Mouse (Mus musculus): Measurements from ENCODE around the gene Zfp212. TPM values are rescaled to one million over a fixed set of nuclear protein-coding genes. Genes with fewer than 3 reads are reported as not detected.

Zfp212 gene
- polyA plus RNA-seq (2014; fragmentation: Nextera tagmentation; extraction: Ambion mirVana): 13.6 and 14.0 TPM in 2 replicates

DNA sequence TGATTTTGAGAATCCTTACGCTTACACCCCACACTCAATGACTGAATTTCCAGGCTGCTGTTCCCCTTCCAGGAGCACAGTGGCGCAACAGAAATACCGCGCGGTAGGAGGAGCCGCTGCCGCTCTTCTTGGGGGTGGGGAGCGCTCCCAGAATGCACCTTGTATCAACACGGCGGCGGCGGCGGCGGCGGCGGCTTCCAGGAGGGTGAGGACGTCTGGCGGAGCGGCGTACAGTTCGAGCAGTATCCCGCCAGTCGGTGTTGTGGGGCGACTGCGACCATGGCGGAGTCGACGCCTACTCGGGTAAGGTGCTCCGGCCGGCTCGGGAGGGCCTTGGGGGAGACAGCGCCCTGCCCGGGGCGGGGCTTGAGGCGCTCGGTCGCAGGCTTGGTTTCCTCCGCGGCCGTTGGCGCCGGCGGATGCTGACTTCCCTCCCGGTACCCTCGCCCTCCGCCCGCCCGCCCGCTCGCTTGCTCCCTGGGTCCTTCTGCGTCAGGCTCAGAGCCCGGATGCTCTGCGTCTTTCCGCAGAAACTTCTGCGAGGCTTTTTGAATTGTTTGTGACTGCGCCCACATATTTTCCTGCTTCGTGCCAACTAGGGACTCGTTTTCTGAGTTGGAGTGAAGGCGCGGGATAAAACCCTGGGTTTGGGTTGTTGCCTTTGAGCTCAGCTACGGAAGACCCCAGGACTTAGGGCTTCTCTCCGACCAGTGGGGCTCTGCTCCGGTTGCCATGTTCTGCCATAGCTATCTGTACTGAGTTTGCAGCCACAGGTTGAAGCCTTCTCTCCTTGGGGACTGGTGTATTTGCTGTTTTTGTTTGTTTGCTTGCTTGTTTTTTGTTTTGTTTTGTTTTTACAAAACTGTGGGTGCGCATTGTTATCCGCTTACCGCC lies at the start of gene Zfp212:
Gene Zfp212 (plus strand): TSS at position 30 of the 894 bp plus-strand sequence.
- DNase-seq (ENCODE audit: low spot score) (peak; percentile 94), ATAC-seq (replicated peaks; ENCODE audit: insufficient number of reproducible peaks, low FRiP score, low TSS enrichment, low read depth) (peak; percentile 90)
- under 1% methylated on average over 66 of the region's 67 CpGs for WGBS

DNA sequence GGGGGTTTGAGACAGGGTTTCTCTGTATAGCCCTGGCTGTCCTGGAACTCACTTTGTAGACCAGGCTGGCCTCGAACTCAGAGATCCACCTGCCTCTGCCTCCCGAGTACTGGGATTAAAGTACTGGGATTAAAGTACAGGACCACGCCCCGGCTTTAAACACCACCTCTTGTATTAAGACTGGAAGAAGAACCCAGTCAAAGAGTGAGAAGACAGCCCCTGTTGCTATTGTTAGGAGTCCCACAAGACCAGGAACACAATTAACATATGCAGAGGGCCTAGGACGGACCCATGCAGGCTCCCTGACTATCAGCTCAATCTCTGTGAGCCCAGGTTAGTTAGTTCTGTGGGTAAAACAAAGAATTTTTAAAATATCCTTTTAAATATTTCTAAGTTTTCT lies 48.0 kb upstream of the Zfp212 start:
- H3K36me3 ChIP-seq (replicated peaks; ENCODE audit: control insufficient read depth, insufficient read depth, low read depth, low read length): 0 out of 2 replicates have a peak, but pooled peaks cover 3% of the 10 kb centered on the region
- ATAC-seq (replicated peaks; ENCODE audit: insufficient number of reproducible peaks, low FRiP score, low TSS enrichment, low read depth) (no peak), DNase-seq (ENCODE audit: low spot score) (no peak)
- no peak overlapping the region for H3K4me2 ChIP-seq (ENCODE audit: low read depth, low read length)
- no peak overlapping the region for H3K4me3 ChIP-seq (ENCODE audit: low read depth, low read length)
- H3K9me3 ChIP-seq (replicated peaks; ENCODE audit: control insufficient read depth, low read length): no peaks in the 10 kb centered on the region
- no peaks in the 10 kb centered on the region for H3K4me1 ChIP-seq (ENCODE audit: control insufficient read depth, insufficient read depth, low read length)
- no peaks in the 10 kb centered on the region for H3K27me3 ChIP-seq (ENCODE audit: control insufficient read depth, insufficient read depth, low read length)
- WGBS: 86% methylated on average over 5 of the region's 5 CpGs
- H3K27ac ChIP-seq (replicated peaks; ENCODE audit: low read depth, low read length): no peak overlapping the region
- no peak overlapping the region for H3K9ac ChIP-seq (replicated peaks; ENCODE audit: low read length)

More for the DNA sequence above, at the start of gene Zfp212:
- H3K4me3 ChIP-seq (ENCODE audit: low read depth, low read length): peak within 1 kb of the TSS; percentile 81
- no peaks in the 10 kb centered on the region for H3K9me3 ChIP-seq (replicated peaks; ENCODE audit: control insufficient read depth, low read length)
- H3K4me1 ChIP-seq (ENCODE audit: control insufficient read depth, insufficient read depth, low read length): no peaks in the 10 kb centered on the region
- peak within 1 kb of the TSS; percentile 90 for H3K27ac ChIP-seq (replicated peaks; ENCODE audit: low read depth, low read length)
- H3K4me2 ChIP-seq (ENCODE audit: low read depth, low read length): peak within 1 kb of the TSS; percentile 43
- H3K9ac ChIP-seq (replicated peaks; ENCODE audit: low read length): peak within 1 kb of the TSS; percentile 87
- H3K36me3 ChIP-seq (replicated peaks; ENCODE audit: control insufficient read depth, insufficient read depth, low read depth, low read length): no peaks in the 10 kb centered on the region
- no peaks in the 10 kb centered on the region for H3K27me3 ChIP-seq (ENCODE audit: control insufficient read depth, insufficient read depth, low read length)

DNA sequence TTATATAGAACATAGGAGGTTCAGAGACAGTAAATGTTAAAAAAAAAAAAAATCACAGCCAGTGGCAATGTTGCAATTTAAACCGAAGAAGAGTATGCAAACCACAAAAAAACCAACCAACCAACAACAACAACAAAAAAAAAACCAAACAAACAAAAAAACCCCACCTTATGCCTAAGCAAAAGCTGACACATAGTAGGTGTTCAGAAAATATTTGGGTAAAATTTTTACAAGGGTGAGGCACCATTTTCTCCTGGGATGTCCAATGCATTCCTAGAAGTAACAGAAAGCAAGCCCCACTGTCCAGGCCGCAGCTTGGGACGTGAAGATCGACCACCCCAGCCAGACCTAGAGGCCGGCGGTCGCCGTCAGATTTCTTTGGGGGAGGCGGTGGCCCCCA lies 43.2 kb upstream of the Zfp212 start, which contains the start of gene Zfp282:
Gene Zfp282 (plus strand): TSS at position 147 of the 400 bp plus-strand sequence.
- Histone ChIP-seq H3K4me1 (ENCODE audit: control insufficient read depth, insufficient read depth, low read length) (no peaks in the 10 kb centered on the region), H3K4me2 (ENCODE audit: low read depth, low read length) (peak within 1 kb of the TSS; percentile 85), H3K36me3 (replicated peaks; ENCODE audit: control insufficient read depth, insufficient read depth, low read depth, low read length) (no peaks in the 10 kb centered on the region; the same call in 1 of the 2 replicates), H3K9me3 (replicated peaks; ENCODE audit: control insufficient read depth, low read length) (no peaks in the 10 kb centered on the region), H3K27me3 (ENCODE audit: control insufficient read depth, insufficient read depth, low read length) (no peaks in the 10 kb centered on the region), H3K27ac (replicated peaks; ENCODE audit: low read depth, low read length) (peak within 1 kb of the TSS; percentile 95), H3K4me3 (ENCODE audit: low read depth, low read length) (peak within 1 kb of the TSS; percentile 91), H3K9ac (replicated peaks; ENCODE audit: low read length) (peak within 1 kb of the TSS; percentile 94)
- ATAC-seq (replicated peaks; ENCODE audit: insufficient number of reproducible peaks, low FRiP score, low TSS enrichment, low read depth): no peak
- 7% methylated on average over 9 of the region's 9 CpGs for WGBS
- no peak for DNase-seq (ENCODE audit: low spot score)

DNA sequence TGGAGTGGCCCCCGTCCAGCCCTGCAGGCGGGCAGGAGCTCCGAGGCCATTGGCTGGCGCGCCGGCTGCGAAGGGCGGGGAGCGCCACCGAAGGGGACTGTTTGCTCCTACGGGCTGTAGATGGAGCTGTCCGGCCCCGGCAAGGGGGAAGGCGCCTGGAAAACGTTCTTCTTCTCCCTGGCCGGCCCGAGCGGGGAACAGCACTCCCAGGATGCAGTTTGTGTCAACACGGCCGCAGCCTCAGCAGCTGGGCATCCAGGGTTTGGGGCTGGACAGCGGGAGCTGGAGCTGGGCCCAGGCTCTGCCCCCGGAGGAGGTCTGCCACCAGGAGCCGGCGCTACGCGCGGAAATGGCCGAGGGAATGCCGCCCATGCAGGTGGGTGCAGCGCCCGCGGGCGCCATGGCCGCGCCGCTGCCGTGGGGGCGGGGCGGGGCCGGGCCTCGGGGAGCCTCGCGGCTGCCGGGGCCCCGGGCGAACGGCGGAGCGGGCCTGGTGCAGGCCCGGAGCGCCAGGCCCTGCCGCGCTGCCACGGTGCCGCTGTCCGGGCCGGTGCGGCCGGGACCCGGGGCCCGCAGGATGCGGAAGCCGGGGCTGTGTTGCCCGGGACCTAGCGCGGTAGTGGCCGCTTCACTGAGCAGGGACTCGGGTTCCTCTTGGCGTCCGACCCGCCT lies 42.7 kb upstream of the Zfp212 start:
- Histone ChIP-seq H3K27me3 (ENCODE audit: control insufficient read depth, insufficient read depth, low read length) (no peaks in the 10 kb centered on the region), H3K4me2 (ENCODE audit: low read depth, low read length) (peak overlapping the region; percentile 85), H3K4me1 (ENCODE audit: control insufficient read depth, insufficient read depth, low read length) (no peaks in the 10 kb centered on the region), H3K27ac (replicated peaks; ENCODE audit: low read depth, low read length) (peak overlapping the region; percentile 95), H3K4me3 (ENCODE audit: low read depth, low read length) (peak overlapping the region; percentile 91), H3K36me3 (replicated peaks; ENCODE audit: control insufficient read depth, insufficient read depth, low read depth, low read length) (peaks cover 3% of the 10 kb centered on the region), H3K9ac (replicated peaks; ENCODE audit: low read length) (peak overlapping the region; percentile 94), H3K9me3 (replicated peaks; ENCODE audit: control insufficient read depth, low read length) (no peaks in the 10 kb centered on the region)
- WGBS: under 1% methylated on average over 67 of the region's 71 CpGs
- ATAC-seq (replicated peaks; ENCODE audit: insufficient number of reproducible peaks, low FRiP score, low TSS enrichment, low read depth) (peak; percentile 96), DNase-seq (ENCODE audit: low spot score) (peak; percentile 93)

DNA sequence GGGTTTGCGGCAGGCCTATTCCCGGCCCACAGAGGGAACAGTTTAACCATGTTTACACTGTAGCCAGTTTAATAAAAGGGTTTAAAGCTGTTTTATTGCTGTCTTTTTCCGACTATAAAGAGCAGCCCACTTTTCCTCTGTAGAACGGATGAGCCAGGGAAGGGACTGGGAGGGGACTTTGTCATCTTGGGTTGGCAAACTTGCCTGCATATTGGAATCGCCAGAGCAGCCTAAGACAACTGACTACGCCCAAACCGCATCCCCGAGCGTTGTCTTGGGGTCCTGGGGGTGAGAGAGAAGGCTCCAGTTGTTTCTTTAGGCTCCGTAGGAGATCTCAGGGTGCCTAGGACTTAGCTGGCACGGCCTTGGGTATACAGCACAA lies 42.2 kb upstream of the Zfp212 start:
- Histone ChIP-seq H3K9me3 (replicated peaks; ENCODE audit: control insufficient read depth, low read length) (no peaks in the 10 kb centered on the region), H3K4me3 (ENCODE audit: low read depth, low read length) (peak overlapping the region; percentile 91), H3K27ac (replicated peaks; ENCODE audit: low read depth, low read length) (peak overlapping the region; percentile 95; the same call in 1 of the 2 replicates), H3K36me3 (replicated peaks; ENCODE audit: control insufficient read depth, insufficient read depth, low read depth, low read length) (peaks cover 4% of the 10 kb centered on the region), H3K4me2 (ENCODE audit: low read depth, low read length) (peak overlapping the region; percentile 85), H3K4me1 (ENCODE audit: control insufficient read depth, insufficient read depth, low read length) (no peaks in the 10 kb centered on the region), H3K27me3 (ENCODE audit: control insufficient read depth, insufficient read depth, low read length) (no peaks in the 10 kb centered on the region), H3K9ac (replicated peaks; ENCODE audit: low read length) (peak overlapping the region; percentile 94)
- WGBS: 2% methylated on average over 11 of the region's 11 CpGs
- DNase-seq (ENCODE audit: low spot score) (no peak), ATAC-seq (replicated peaks; ENCODE audit: insufficient number of reproducible peaks, low FRiP score, low TSS enrichment, low read depth) (no peak)

DNA sequence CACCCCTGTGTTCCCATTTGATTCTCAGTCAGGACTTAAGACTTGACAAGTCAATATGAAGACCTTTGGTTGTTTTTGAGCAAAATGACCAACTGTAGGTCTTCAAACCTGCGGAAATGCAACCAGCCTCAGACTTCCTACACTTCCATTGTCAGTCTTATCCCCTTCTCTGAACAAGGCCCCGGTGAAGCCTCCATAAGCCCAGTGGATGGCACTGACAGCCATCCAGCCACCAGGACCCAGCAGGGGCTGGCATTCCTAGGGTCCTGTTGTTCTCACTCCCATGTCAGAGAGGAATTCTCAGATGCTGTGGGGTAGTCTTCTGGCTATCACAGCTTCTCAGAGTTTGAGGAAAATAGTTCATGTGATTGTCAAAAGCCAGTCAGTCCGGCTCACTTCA lies 41.7 kb upstream of the Zfp212 start:
- Histone ChIP-seq H3K4me1 (ENCODE audit: control insufficient read depth, insufficient read depth, low read length) (no peaks in the 10 kb centered on the region), H3K9me3 (replicated peaks; ENCODE audit: control insufficient read depth, low read length) (no peaks in the 10 kb centered on the region), H3K27ac (replicated peaks; ENCODE audit: low read depth, low read length) (no peak overlapping the region), H3K9ac (replicated peaks; ENCODE audit: low read length) (peak overlapping the region; percentile 94), H3K4me2 (ENCODE audit: low read depth, low read length) (peak overlapping the region; percentile 85), H3K4me3 (ENCODE audit: low read depth, low read length) (peak overlapping the region; percentile 91), H3K36me3 (replicated peaks; ENCODE audit: control insufficient read depth, insufficient read depth, low read depth, low read length) (peaks cover 4% of the 10 kb centered on the region), H3K27me3 (ENCODE audit: control insufficient read depth, insufficient read depth, low read length) (no peaks in the 10 kb centered on the region)
- 42% methylated on average over 3 of the region's 3 CpGs for WGBS
- no peak for DNase-seq (ENCODE audit: low spot score)
- ATAC-seq (replicated peaks; ENCODE audit: insufficient number of reproducible peaks, low FRiP score, low TSS enrichment, low read depth): no peak

DNA sequence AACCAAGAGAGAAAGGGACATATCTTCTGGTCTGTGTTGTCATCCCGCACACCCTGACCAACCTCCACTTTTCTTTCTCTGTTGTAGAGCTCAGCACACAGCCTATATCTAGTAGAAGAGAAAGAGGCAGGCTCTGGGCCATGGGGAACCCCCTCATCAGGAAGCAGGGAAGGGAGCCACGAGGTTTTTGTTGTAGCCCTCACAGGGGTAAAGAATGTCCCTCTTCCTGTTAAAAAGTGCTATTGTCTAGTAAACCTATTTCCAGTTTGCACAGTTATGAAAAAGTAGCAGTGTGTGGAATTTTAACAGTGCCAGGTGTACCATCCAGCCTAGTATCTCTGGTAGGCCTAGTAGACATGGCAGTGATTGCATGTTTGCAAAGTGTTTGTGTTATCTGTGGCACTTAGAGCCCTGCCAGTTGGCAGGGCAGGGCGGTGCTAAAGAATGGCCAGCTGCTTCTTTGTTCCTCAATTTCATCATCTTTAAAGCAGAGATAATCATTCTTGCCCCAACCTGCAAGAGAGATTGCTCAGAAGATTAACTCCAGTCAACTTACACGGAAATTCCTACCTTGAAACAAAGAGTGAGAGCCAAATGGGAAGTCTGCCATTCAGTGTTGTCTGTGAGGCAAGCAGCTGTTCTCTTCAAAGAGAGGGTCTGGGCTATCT lies 41.1 kb upstream of the Zfp212 start:
- no peaks in the 10 kb centered on the region for H3K9me3 ChIP-seq (replicated peaks; ENCODE audit: control insufficient read depth, low read length)
- H3K9ac ChIP-seq (replicated peaks; ENCODE audit: low read length): no peak overlapping the region; the same call in 1 of the 2 replicates
- no peaks in the 10 kb centered on the region for H3K4me1 ChIP-seq (ENCODE audit: control insufficient read depth, insufficient read depth, low read length)
- H3K4me2 ChIP-seq (ENCODE audit: low read depth, low read length): no peak overlapping the region
- peak overlapping the region; percentile 91 for H3K4me3 ChIP-seq (ENCODE audit: low read depth, low read length)
- ATAC-seq (replicated peaks; ENCODE audit: insufficient number of reproducible peaks, low FRiP score, low TSS enrichment, low read depth) (no peak), DNase-seq (ENCODE audit: low spot score) (no peak)
- H3K27me3 ChIP-seq (ENCODE audit: control insufficient read depth, insufficient read depth, low read length): no peaks in the 10 kb centered on the region
- no peak overlapping the region for H3K27ac ChIP-seq (replicated peaks; ENCODE audit: low read depth, low read length)
- peaks cover 4% of the 10 kb centered on the region for H3K36me3 ChIP-seq (replicated peaks; ENCODE audit: control insufficient read depth, insufficient read depth, low read depth, low read length)
- WGBS: 75% methylated on average over 4 of the region's 4 CpGs
